Mouse (Mus musculus) stomach, embryonic 16.5 days (tissue): ENCODE results near the gene Cfap45. TPM values are rescaled to one million over a fixed set of nuclear protein-coding genes. Genes with fewer than 3 reads are reported as not detected.

Source experiments
- ATAC-seq: fragments of 200-750 bp; cut with Nextera tagmentation; 2 replicates; pipeline ENCODE4 v1.8.0; 2017; ENCODE audit warnings: moderate number of reproducible peaks, moderate TSS enrichment; ENCODE audit not compliant: insufficient read depth, low FRiP score
- H3K27ac ChIP-seq: fragments of 300-500 bp; sonication (generic); 2 replicates; pipeline ENCODE4 v1.5.1; 2014; ENCODE audit warnings: low read length
- H3K27me3 ChIP-seq: fragments of 300-500 bp; sonication (generic); 2 replicates; pipeline ENCODE4 v1.6.1; 2014; ENCODE audit warnings: low read length, control low read depth, mixed read lengths; ENCODE audit not compliant: control insufficient read depth, insufficient read depth
- H3K36me3 ChIP-seq: fragments of 300-500 bp; sonication (generic); 2 replicates; pipeline ENCODE4 v1.6.1; 2014; ENCODE audit warnings: low read length; ENCODE audit not compliant: control insufficient read depth, insufficient read depth
- H3K4me1 ChIP-seq: fragments of 300-500 bp; sonication (generic); 2 replicates; pipeline ENCODE4 v1.6.1; 2014; ENCODE audit warnings: low read length, control low read depth, mixed read lengths; ENCODE audit not compliant: control insufficient read depth, insufficient read depth
- H3K4me2 ChIP-seq: fragments of 300-500 bp; sonication (generic); 2 replicates; pipeline ENCODE4 v1.6.1; 2014; ENCODE audit warnings: low read depth, low read length, mixed read lengths
- H3K4me3 ChIP-seq: fragments of 300-500 bp; sonication (generic); replicated peaks from 2 replicates; pipeline ENCODE4 v1.5.1; 2014; ENCODE audit warnings: mild to moderate bottlenecking, low read length
- H3K9ac ChIP-seq: fragments of 300-500 bp; sonication (generic); 2 replicates; pipeline ENCODE4 v1.6.1; 2014; ENCODE audit warnings: low read length
- H3K9me3 ChIP-seq: fragments of 300-500 bp; sonication (generic); replicated peaks from 2 replicates; pipeline ENCODE4 v1.6.1; 2016; ENCODE audit warnings: low read length, control low read depth; ENCODE audit not compliant: control insufficient read depth
- WGBS: fragments of 180-500 bp; shearing (Covaris S2); extraction: QIAGEN DNeasy Blood & Tissue Kit; methylation state at CpG from one replicate; pipeline ENCODE4 v1.1.7; 2014; 5-methylcytosine and 5-hydroxymethylcytosine counted together
- polyA plus RNA-seq: library from polyadenylated mRNA; unstranded; fragments of >200 nt; fragmentation: Nextera tagmentation; extraction: Ambion mirVana; gene quantifications from 2 replicates; pipeline ENCODE4 v1.2.1, GENCODE M21; 2015

Gene Cfap45
- polyA plus RNA-seq, 1 experiment from 2014 or later: 2.6 TPM

DNA sequence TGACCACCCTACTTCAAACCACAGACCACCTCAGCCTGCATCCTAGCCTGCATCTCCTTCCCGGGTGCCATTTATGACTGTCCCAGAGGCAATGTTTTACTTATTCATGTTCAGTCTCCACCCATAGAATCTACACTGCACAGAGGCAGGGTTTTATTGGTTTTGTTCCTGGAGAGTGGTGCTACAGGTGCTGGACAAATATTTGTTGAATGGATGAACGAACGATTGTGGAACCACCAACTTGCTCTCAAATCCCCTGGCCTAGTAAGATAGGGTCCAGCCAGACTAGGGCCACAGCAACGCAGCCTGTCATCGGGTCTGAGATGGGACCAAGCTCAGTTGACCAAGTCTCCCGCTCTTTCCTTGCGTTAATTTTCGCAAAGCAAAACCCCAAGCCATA lies 10.6 kb upstream of the Cfap45 start:
- Histone ChIP-seq H3K4me2 (peak overlapping the region; percentile 42), H3K9ac (peak overlapping the region; percentile 37; the same call in 1 of the 2 replicates), H3K27me3 (no peaks in the 10 kb centered on the region), H3K4me3 (no peak overlapping the region), H3K36me3 (peaks cover 14% of the 10 kb centered on the region), H3K4me1 (peaks cover 34% of the 10 kb centered on the region), H3K27ac (peak overlapping the region; percentile 88), H3K9me3 (no peaks in the 10 kb centered on the region)
- peak; percentile 64 for ATAC-seq
- WGBS: 40% methylated on average over 8 of the region's 8 CpGs

DNA sequence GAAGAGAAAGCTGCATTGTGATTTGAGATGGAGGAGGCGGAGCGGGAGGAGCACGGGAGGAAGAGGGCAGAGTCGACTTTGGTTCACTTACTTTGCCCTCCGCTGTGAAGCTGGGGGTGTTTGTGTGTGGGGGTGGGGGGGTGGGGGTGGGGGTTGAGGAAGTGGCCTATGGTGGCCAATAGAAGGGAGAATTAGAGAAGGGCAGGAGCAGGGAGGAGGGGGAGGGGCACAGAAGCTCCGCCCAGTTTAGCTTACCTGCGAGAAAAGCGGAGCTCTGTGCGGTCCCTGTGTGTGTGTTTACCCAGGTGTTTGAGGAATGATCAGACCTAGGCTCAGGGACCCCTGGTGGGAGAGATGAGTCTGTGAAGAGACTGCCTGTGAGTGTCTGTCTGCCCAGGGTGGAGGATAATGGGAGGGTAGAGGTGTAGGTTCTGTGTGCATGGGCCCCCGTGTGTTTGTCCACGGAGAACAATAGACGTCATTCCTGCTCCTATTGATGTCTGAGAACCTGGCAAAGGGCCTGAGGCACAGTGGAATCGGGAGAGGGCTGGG lies 10.1 kb upstream of the Cfap45 start:
- Histone ChIP-seq H3K4me2 (peak overlapping the region; percentile 42), H3K36me3 (peaks cover 14% of the 10 kb centered on the region), H3K9ac (peak overlapping the region; percentile 37; the same call in 1 of the 2 replicates), H3K27me3 (no peaks in the 10 kb centered on the region), H3K4me3 (no peak overlapping the region), H3K27ac (peak overlapping the region; percentile 88), H3K9me3 (no peaks in the 10 kb centered on the region), H3K4me1 (peaks cover 34% of the 10 kb centered on the region)
- ATAC-seq: peak; percentile 73
- WGBS: 30% methylated on average over 13 of the region's 13 CpGs

- 20% methylated on average over 13 of the region's 13 CpGs for WGBS
- H3K4me2 ChIP-seq: peak overlapping the region; percentile 31
- ATAC-seq: no peak
- peak overlapping the region; percentile 69 for H3K27ac ChIP-seq
- peak overlapping the region; percentile 51 for H3K9ac ChIP-seq
- no peaks in the 10 kb centered on the region for H3K27me3 ChIP-seq
- H3K36me3 ChIP-seq: peaks cover 4% of the 10 kb centered on the region; the same call in 1 of the 2 replicates
- H3K4me3 ChIP-seq: no peak overlapping the region
- H3K9me3 ChIP-seq: no peaks in the 10 kb centered on the region; the same call in 1 of the 2 replicates
- H3K4me1 ChIP-seq: peaks cover 29% of the 10 kb centered on the region
Measured at GRCm38 (mm10) chr1:172512962-172513361, 7.6 kb upstream of the Cfap45 start.

- Histone ChIP-seq H3K27ac (peak overlapping the region; percentile 69), H3K4me1 (peaks cover 29% of the 10 kb centered on the region), H3K36me3 (no peaks in the 10 kb centered on the region), H3K4me2 (peak overlapping the region; percentile 31), H3K9ac (peak overlapping the region; percentile 51), H3K4me3 (no peak overlapping the region), H3K9me3 (no peaks in the 10 kb centered on the region; the same call in 1 of the 2 replicates), H3K27me3 (no peaks in the 10 kb centered on the region)
- peak; percentile 57; the same call in 1 of the 2 replicates for ATAC-seq
- WGBS: 57% methylated on average over 17 of the region's 17 CpGs
Measured at GRCm38 (mm10) chr1:172513525-172514212, 6.9 kb upstream of the Cfap45 start.

- 0 out of 2 replicates have a peak overlapping the region, but pooled peaks have one; percentile 10 for H3K9ac ChIP-seq
Measured at GRCm38 (mm10) chr1:172514213-172514529, 6.4 kb upstream of the Cfap45 start.

DNA sequence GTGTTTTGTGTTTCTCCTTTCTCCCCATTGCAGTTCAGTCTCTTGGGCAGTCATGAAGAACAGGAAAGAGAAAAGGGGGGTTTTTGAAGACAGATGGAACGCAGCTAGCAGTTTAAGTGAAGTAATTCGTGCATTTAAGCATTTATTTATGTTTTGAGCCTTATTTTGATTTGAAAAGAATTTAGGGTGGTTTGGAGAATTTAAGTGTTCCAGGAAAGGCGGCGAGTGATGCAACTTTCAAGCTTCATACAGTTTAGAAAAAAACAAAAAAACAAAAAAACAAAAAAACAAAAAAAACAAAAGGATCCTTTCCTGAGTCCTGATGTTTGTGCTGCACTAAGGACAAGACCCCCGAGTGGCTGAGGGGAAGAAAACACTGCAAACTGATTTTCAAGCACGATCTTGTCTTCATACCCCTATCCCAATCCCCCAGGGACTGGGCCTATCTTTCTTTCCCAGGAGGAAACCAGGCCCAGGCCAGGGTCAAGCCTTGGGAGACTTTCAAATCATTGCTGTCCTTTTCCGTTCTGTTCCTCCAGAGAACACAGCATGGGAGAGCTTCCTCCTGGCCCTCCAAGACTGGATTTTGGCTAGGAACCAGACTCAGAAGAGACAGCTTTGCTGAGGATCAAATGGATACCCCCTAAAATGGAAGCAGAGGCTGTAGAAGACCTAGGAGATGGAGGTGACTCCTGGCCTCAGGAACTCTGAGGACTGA lies 5.9 kb upstream of the Cfap45 start:
- Histone ChIP-seq H3K36me3 (no peaks in the 10 kb centered on the region), H3K4me2 (no peak overlapping the region), H3K9me3 (no peaks in the 10 kb centered on the region; the same call in 1 of the 2 replicates), H3K9ac (no peak overlapping the region), H3K27me3 (no peaks in the 10 kb centered on the region), H3K4me1 (peaks cover 24% of the 10 kb centered on the region), H3K27ac (peak overlapping the region; percentile 69; the same call in 1 of the 2 replicates), H3K4me3 (no peak overlapping the region)
- ATAC-seq: no peak
- 70% methylated on average over 7 of the region's 7 CpGs for WGBS

More at GRCm38 (mm10) chr1:172514213-172514529, 6.4 kb upstream of the Cfap45 start:
- no peak for ATAC-seq
- no peaks in the 10 kb centered on the region for H3K27me3 ChIP-seq
- WGBS: 61% methylated on average over 4 of the region's 4 CpGs
- H3K4me3 ChIP-seq: no peak overlapping the region
- no peaks in the 10 kb centered on the region for H3K36me3 ChIP-seq
- 0 out of 2 replicates have a peak overlapping the region, but pooled peaks have one; percentile 31 for H3K4me2 ChIP-seq
- H3K9me3 ChIP-seq: no peaks in the 10 kb centered on the region; the same call in 1 of the 2 replicates
- H3K4me1 ChIP-seq: peaks cover 29% of the 10 kb centered on the region
- H3K27ac ChIP-seq: peak overlapping the region; percentile 69; the same call in 1 of the 2 replicates

DNA sequence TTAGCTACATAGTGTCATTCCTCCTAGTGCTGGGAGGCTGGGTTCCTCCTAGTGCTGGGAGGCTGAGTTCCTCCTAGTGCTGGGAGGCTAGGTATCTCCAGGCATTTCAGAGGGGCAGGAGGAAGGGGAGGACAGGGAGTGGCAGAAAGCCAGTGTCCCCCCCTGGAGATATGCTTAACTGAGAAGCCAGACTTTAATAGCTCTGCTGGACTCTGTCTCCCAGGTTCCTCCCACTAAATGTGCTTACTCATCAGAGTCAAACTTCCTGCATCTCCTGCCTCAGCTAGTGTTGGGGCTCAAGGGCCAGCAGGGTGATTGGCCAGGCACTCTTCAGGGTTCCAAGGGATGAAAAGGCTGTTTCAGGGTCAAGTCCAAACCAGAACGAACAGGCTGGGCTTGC lies 5.2 kb upstream of the Cfap45 start:
- Histone ChIP-seq H3K4me3 (no peak overlapping the region), H3K27me3 (no peaks in the 10 kb centered on the region), H3K9me3 (no peaks in the 10 kb centered on the region; the same call in 1 of the 2 replicates), H3K27ac (peak overlapping the region; percentile 18; the same call in 1 of the 2 replicates), H3K4me2 (no peak overlapping the region), H3K36me3 (no peaks in the 10 kb centered on the region), H3K9ac (no peak overlapping the region), H3K4me1 (peaks cover 20% of the 10 kb centered on the region)
- WGBS: 52% methylated on average over 1 of the region's 1 CpGs
- ATAC-seq: 0 out of 2 replicates have a peak, but pooled peaks have one; percentile 26

DNA sequence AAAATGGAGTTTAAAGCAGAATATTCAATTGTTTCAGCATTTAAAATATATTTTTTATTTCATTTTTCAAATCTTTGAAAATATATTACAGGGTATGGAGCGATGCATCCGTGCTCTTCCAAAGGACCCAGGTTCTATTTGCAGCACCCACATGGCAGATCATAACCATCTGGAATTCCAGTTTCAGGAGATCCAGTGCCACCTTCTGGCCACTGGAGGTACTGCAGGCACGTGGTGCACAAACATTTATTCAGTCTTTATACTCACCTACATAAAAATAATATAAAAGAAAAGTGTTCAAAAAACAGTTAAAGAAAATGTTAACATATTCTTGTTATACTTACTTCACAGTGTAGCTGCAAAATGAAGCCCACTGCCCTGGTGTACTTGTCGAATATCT lies 2.6 kb upstream of the Cfap45 start:
- Histone ChIP-seq H3K4me2 (no peak overlapping the region), H3K9ac (no peak overlapping the region), H3K27me3 (no peaks in the 10 kb centered on the region), H3K4me1 (peaks cover 29% of the 10 kb centered on the region), H3K36me3 (no peaks in the 10 kb centered on the region), H3K4me3 (no peak overlapping the region), H3K27ac (no peak overlapping the region), H3K9me3 (no peaks in the 10 kb centered on the region; the same call in 1 of the 2 replicates)
- ATAC-seq: no peak
- WGBS: 78% methylated on average over 4 of the region's 4 CpGs

DNA sequence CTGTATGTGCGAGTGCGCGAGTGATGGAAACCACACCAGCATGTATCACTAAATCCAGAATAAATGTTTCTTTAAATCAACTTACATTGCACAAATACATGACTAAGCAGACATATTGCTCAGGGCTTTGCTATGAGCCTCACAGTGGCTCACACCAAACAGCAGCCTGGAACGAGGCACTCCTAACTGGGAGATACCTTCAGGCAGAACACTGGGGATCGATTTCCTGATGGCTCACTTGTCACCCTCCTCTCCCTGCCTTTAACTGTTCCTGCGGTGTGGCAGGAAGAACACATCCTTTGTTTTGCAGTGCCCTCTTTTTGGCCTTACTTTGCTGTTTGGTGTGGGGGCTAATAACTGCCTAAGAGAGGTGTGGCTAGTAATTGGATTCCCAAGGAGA lies 957 bp upstream of the Cfap45 start:
- Histone ChIP-seq H3K27ac (no peak overlapping the region; the same call in 1 of the 2 replicates), H3K27me3 (no peaks in the 10 kb centered on the region), H3K4me3 (no peak overlapping the region), H3K9ac (no peak overlapping the region), H3K9me3 (no peaks in the 10 kb centered on the region; the same call in 1 of the 2 replicates), H3K36me3 (no peaks in the 10 kb centered on the region), H3K4me1 (peaks cover 14% of the 10 kb centered on the region), H3K4me2 (no peak overlapping the region)
- ATAC-seq: no peak
- 56% methylated on average over 6 of the region's 6 CpGs for WGBS
